Mouse (Mus musculus): ENCODE measurements around the gene Tcte1. TPM values are rescaled to one million over a fixed set of nuclear protein-coding genes. Genes with fewer than 3 reads are reported as not detected.

Tcte1 gene
- polyA plus RNA-seq, 1 experiment from 2014 or later: 0.65 TPM

DNA sequence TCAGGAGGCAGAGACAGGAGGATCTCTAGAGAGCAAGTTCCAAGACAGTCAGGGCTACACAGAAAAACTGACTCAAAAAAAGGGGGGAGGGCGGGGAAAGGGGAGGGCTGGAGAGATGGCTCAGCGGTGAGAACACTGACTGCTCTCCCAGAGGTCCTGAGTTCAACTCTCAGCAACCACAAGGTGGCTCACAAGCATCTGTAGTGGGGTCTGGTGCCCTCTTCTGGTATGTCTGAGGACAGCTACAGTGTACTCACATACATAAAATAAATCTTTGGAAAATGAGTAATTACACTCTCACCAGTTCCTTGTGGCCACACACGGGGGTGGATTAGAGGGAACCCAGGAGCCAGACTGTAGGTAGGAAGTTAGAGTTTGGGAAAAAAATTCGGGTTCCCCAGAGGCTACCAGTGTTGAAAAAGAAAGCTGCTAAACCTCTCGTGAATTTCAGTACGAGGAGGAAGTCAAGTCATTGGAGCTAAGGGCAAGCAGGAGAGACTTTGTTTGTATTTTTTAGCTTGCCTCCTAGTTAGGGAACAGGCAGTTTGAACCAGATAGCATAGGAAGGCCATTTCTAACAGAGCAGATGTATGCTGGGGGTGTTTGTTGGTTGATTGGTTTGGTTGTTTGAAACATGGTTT lies 59.6 kb downstream of the Tcte1 start:
- WGBS: 65% methylated on average over 6 of the region's 6 CpGs
- no peak overlapping the region for H3K27ac ChIP-seq (ENCODE audit: low read length)
- no peak overlapping the region for H3K4me3 ChIP-seq (ENCODE audit: low read depth, low read length)
- H3K9me3 ChIP-seq (ENCODE audit: control insufficient read depth, low read depth, low read length): no peaks in the 10 kb centered on the region
- no peak overlapping the region for H3K4me2 ChIP-seq (replicated peaks; ENCODE audit: low read depth, low read length)
- H3K36me3 ChIP-seq (ENCODE audit: control insufficient read depth, insufficient read depth, low read length): no peaks in the 10 kb centered on the region; the same call in 1 of the 2 replicates
- H3K27me3 ChIP-seq (ENCODE audit: control insufficient read depth, insufficient read depth, low read length): no peaks in the 10 kb centered on the region
- no peak for ATAC-seq (ENCODE audit: insufficient number of reproducible peaks, insufficient read depth, low FRiP score, low read depth)
- peaks cover 33% of the 10 kb centered on the region for H3K4me1 ChIP-seq (ENCODE audit: control insufficient read depth, insufficient read depth, low read length)
- no peak overlapping the region for H3K9ac ChIP-seq (replicated peaks; ENCODE audit: low read depth, low read length)

DNA sequence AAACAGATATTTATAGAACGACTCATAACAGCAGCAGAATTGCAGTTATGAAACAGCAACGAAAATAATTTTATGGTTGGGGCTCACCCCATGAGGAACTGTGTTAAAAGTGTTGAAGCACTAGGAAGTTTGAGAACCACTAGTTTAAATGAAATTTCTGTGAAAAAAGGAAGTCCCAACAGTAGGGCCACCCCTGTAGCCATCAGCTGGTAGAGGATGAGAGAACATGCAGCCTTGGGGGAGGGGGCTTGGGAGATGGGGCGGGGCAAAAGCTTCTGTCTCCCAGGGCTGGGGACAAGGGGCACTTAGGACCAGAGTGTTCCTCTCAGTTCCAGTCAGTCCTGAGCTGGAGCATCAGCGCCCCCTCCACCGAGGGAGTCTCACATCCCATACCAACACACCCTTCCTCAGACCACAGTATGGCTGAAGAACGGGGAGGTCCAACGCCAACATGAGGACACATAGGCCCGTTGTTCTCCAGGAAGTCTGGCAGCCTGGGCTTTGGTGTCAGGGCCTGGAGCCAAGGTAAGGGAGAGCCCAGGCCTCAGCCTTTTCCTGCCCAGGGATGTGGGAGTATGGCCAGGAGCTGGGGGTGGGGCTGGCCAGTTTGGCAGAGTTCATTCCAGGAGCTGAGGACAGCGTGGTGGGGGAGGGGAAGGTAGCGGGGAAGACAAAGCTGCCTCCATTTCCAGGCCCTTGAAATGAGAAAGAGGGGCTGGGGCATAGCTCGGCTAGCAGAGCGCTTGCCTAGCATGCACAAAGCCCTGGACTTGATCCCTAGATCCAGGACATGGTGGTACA lies 61.1 kb downstream of the Tcte1 start:
- no peak overlapping the region for H3K9ac ChIP-seq (replicated peaks; ENCODE audit: low read depth, low read length)

DNA sequence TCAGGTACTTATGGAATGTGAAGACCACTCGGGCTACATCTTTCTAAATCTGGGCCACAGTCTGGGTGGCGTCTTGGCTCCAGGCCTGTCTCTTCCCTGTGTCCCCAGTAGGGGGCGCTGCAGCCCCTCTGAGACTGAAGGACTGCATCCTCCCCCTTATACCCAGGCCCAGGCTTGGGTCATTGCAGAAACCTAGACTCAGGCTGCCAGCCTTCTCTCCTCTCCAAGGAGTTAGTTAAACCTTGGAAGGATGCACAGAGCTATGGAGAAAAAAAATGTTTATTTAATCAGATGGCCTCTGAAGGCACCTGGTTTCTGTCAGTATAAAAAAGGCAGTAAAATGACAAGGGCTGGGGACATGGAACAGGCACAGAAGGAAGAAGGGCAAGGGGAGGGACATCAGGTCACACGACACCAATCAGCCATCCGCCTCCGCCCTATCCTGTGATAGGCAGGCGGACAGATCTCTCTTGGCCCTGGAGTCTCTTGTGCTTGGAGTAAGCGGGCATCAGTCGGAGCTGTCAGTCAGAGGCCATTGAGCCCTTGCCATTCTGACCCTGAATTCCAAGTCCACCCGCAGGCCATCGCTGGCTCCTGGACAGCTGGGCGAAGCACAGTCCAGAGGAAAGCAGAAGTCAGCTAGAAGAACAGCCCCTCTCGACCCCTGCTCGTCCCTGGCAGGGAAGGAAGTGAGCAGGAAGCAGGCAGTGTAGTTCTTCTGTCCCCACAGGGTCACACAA lies 61.9 kb downstream of the Tcte1 start:
- Histone ChIP-seq H3K4me1 (ENCODE audit: control insufficient read depth, insufficient read depth, low read length) (peaks cover 29% of the 10 kb centered on the region), H3K4me3 (ENCODE audit: low read depth, low read length) (no peak overlapping the region), H3K9me3 (ENCODE audit: control insufficient read depth, low read depth, low read length) (no peaks in the 10 kb centered on the region), H3K9ac (replicated peaks; ENCODE audit: low read depth, low read length) (no peak overlapping the region), H3K36me3 (ENCODE audit: control insufficient read depth, insufficient read depth, low read length) (no peaks in the 10 kb centered on the region; the same call in 1 of the 2 replicates), H3K4me2 (replicated peaks; ENCODE audit: low read depth, low read length) (no peak overlapping the region), H3K27me3 (ENCODE audit: control insufficient read depth, insufficient read depth, low read length) (no peaks in the 10 kb centered on the region), H3K27ac (ENCODE audit: low read length) (peak overlapping the region; percentile 80)
- ATAC-seq (ENCODE audit: insufficient number of reproducible peaks, insufficient read depth, low FRiP score, low read depth): peak; percentile 60; the same call in 1 of the 2 replicates
- WGBS: 29% methylated on average over 14 of the region's 14 CpGs

More for the DNA sequence above, 61.1 kb downstream of the Tcte1 start:
- Histone ChIP-seq H3K27me3 (ENCODE audit: control insufficient read depth, insufficient read depth, low read length) (no peaks in the 10 kb centered on the region), H3K4me1 (ENCODE audit: control insufficient read depth, insufficient read depth, low read length) (peaks cover 29% of the 10 kb centered on the region), H3K4me2 (replicated peaks; ENCODE audit: low read depth, low read length) (no peak overlapping the region), H3K27ac (ENCODE audit: low read length) (peak overlapping the region; percentile 80), H3K36me3 (ENCODE audit: control insufficient read depth, insufficient read depth, low read length) (no peaks in the 10 kb centered on the region; the same call in 1 of the 2 replicates), H3K4me3 (ENCODE audit: low read depth, low read length) (no peak overlapping the region), H3K9me3 (ENCODE audit: control insufficient read depth, low read depth, low read length) (no peaks in the 10 kb centered on the region)
- peak; percentile 10; the same call in 1 of the 2 replicates for ATAC-seq (ENCODE audit: insufficient number of reproducible peaks, insufficient read depth, low FRiP score, low read depth)
- WGBS: 40% methylated on average over 12 of the region's 12 CpGs

DNA sequence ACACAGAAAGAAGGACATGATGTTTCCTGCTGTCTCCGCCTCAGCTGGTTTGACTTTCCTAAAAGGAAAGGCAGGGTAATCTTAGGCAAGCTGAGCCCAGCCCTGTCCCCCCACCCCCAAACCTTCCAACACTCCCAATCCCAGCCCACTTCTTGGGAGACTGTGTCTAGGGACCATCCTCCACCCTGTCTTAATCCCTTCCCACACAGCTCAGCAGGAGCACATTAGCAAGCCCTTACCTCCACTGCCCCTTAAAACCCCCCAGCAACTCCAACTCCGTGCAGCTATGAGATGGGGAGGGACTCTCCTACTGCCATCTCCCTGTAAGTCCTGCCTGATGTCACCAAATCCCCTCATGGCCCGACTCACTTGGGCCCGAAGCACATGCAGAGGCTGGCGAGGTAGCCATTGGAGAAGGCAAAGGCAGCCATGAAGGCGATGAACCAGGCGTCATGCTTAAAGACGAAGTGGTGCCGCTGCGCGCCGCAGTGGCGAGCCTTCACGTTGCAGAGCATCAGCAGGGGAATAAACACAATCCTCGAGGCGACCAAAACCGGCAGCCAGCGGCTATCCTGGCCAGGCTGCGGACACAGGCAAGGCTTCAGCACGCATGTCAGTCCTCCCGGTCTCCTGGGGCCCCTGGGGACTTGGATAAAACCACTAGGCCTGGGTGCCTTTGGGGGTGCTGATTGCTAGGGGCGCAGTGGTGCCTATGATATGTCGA lies 62.7 kb downstream of the Tcte1 start:
- Histone ChIP-seq H3K9ac (replicated peaks; ENCODE audit: low read depth, low read length) (no peak overlapping the region), H3K4me2 (replicated peaks; ENCODE audit: low read depth, low read length) (no peak overlapping the region)
- 65% methylated on average over 23 of the region's 23 CpGs for WGBS

DNA sequence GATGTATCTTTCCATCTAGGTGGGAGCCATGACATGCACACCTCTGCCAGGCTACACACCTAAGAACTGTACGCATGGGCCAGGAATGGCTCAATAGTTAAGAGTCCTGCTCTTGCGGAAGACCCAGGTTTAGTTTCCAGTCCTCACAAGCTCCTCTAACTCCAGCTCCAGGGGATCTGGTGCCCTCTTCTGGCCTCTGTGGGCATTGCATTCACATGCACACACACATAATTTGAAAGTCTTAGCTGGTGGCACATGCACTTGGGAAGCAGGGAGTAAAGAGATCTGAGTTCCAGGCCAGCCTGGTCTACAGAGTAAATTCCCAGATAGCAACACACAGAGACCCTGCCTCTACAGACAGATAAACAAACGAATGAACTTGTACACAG lies 63.2 kb downstream of the Tcte1 start:
- Histone ChIP-seq H3K9ac (replicated peaks; ENCODE audit: low read depth, low read length) (no peak overlapping the region), H3K4me2 (replicated peaks; ENCODE audit: low read depth, low read length) (no peak overlapping the region), H3K36me3 (ENCODE audit: control insufficient read depth, insufficient read depth, low read length) (no peaks in the 10 kb centered on the region; the same call in 1 of the 2 replicates), H3K4me3 (ENCODE audit: low read depth, low read length) (no peak overlapping the region), H3K9me3 (ENCODE audit: control insufficient read depth, low read depth, low read length) (no peaks in the 10 kb centered on the region), H3K27ac (ENCODE audit: low read length) (peak overlapping the region; percentile 80; the same call in 1 of the 2 replicates), H3K27me3 (ENCODE audit: control insufficient read depth, insufficient read depth, low read length) (no peaks in the 10 kb centered on the region), H3K4me1 (ENCODE audit: control insufficient read depth, insufficient read depth, low read length) (peaks cover 24% of the 10 kb centered on the region)
- ATAC-seq (ENCODE audit: insufficient number of reproducible peaks, insufficient read depth, low FRiP score, low read depth): no peak
- WGBS: 95% methylated on average over 3 of the region's 3 CpGs

More for the DNA sequence above, 62.7 kb downstream of the Tcte1 start:
- no peak overlapping the region for H3K4me3 ChIP-seq (ENCODE audit: low read depth, low read length)
- H3K27ac ChIP-seq (ENCODE audit: low read length): peak overlapping the region; percentile 80
- H3K27me3 ChIP-seq (ENCODE audit: control insufficient read depth, insufficient read depth, low read length): no peaks in the 10 kb centered on the region
- no peaks in the 10 kb centered on the region for H3K9me3 ChIP-seq (ENCODE audit: control insufficient read depth, low read depth, low read length)
- ATAC-seq (ENCODE audit: insufficient number of reproducible peaks, insufficient read depth, low FRiP score, low read depth): no peak
- no peaks in the 10 kb centered on the region; the same call in 1 of the 2 replicates for H3K36me3 ChIP-seq (ENCODE audit: control insufficient read depth, insufficient read depth, low read length)
- peaks cover 28% of the 10 kb centered on the region for H3K4me1 ChIP-seq (ENCODE audit: control insufficient read depth, insufficient read depth, low read length)

DNA sequence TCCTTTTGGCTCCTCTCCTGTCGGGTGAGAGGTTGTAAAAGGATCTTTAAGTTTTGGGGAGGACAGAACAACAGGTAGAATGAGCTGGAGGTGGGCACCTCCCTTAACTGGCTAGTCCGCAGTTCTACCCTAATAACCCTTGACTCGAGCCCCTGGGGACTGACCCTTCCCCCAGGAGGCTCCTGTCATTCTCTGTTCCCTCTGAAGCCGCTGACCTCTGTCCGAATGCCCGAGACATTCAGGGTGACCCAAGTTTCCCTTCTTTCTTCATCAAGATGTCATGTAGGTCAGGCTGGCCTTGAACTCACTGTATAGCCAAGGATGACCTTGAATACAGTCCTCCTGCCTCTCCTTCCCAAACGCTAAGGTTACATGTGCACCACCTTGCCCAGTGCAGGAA lies 65.1 kb downstream of the Tcte1 start:
- ATAC-seq (ENCODE audit: insufficient number of reproducible peaks, insufficient read depth, low FRiP score, low read depth): no peak
- peaks cover 37% of the 10 kb centered on the region for H3K4me1 ChIP-seq (ENCODE audit: control insufficient read depth, insufficient read depth, low read length)
- no peak overlapping the region for H3K4me3 ChIP-seq (ENCODE audit: low read depth, low read length)
- no peak overlapping the region for H3K27ac ChIP-seq (ENCODE audit: low read length)
- 88% methylated on average over 7 of the region's 7 CpGs for WGBS
- H3K27me3 ChIP-seq (ENCODE audit: control insufficient read depth, insufficient read depth, low read length): no peaks in the 10 kb centered on the region
- H3K9ac ChIP-seq (replicated peaks; ENCODE audit: low read depth, low read length): no peak overlapping the region
- H3K9me3 ChIP-seq (ENCODE audit: control insufficient read depth, low read depth, low read length): no peaks in the 10 kb centered on the region
- H3K36me3 ChIP-seq (ENCODE audit: control insufficient read depth, insufficient read depth, low read length): no peaks in the 10 kb centered on the region; the same call in 1 of the 2 replicates
- H3K4me2 ChIP-seq (replicated peaks; ENCODE audit: low read depth, low read length): no peak overlapping the region

DNA sequence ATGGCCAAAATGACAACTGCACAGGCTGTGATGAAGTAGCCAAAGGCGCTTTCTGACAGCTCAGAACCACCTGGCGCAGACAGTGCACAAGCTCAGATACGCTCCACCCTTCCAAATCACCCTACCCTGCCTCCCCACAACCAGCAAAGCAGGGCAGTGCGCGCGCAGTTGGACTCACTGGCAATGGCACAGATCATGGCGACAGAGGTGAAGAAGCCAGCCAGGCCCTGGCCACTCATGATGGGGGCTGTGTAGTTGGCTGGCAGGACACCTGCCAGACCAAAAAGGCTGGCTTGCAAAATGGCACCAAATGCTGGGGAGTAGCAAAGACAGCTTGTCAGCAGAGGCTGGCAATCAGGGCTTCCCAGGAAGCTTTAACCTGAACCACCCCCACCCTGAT lies 66.0 kb downstream of the Tcte1 start:
- Histone ChIP-seq H3K4me1 (ENCODE audit: control insufficient read depth, insufficient read depth, low read length) (peaks cover 42% of the 10 kb centered on the region), H3K27ac (ENCODE audit: low read length) (no peak overlapping the region), H3K9me3 (ENCODE audit: control insufficient read depth, low read depth, low read length) (no peaks in the 10 kb centered on the region), H3K9ac (replicated peaks; ENCODE audit: low read depth, low read length) (no peak overlapping the region), H3K36me3 (ENCODE audit: control insufficient read depth, insufficient read depth, low read length) (no peaks in the 10 kb centered on the region; the same call in 1 of the 2 replicates), H3K4me3 (ENCODE audit: low read depth, low read length) (no peak overlapping the region), H3K4me2 (replicated peaks; ENCODE audit: low read depth, low read length) (no peak overlapping the region), H3K27me3 (ENCODE audit: control insufficient read depth, insufficient read depth, low read length) (no peaks in the 10 kb centered on the region)
- WGBS: 97% methylated on average over 7 of the region's 7 CpGs
- no peak for ATAC-seq (ENCODE audit: insufficient number of reproducible peaks, insufficient read depth, low FRiP score, low read depth)

DNA sequence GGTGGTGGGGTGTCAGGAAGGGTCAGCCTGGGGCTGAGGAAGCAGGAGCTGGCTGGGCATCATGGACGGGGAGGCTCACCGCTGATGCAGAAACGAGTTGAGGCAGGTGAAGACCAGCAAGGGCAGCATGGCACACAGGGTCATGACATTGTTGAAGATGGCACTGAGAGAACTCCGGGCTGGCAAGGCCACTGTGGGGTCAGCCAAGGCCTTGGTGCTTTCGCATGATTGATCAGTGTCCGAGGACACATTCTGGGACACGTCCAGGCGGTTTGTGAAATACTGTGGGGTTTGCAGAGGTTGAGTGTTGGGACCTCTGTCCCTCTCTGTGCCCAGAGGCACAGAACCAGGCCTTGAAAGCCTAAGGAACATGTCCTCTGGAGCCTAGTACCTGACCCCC lies 66.6 kb downstream of the Tcte1 start:
- Histone ChIP-seq H3K9ac (replicated peaks; ENCODE audit: low read depth, low read length) (no peak overlapping the region), H3K4me2 (replicated peaks; ENCODE audit: low read depth, low read length) (no peak overlapping the region), H3K27me3 (ENCODE audit: control insufficient read depth, insufficient read depth, low read length) (no peaks in the 10 kb centered on the region), H3K4me1 (ENCODE audit: control insufficient read depth, insufficient read depth, low read length) (peaks cover 42% of the 10 kb centered on the region), H3K4me3 (ENCODE audit: low read depth, low read length) (no peak overlapping the region), H3K27ac (ENCODE audit: low read length) (no peak overlapping the region), H3K36me3 (ENCODE audit: control insufficient read depth, insufficient read depth, low read length) (no peaks in the 10 kb centered on the region; the same call in 1 of the 2 replicates), H3K9me3 (ENCODE audit: control insufficient read depth, low read depth, low read length) (no peaks in the 10 kb centered on the region)
- ATAC-seq (ENCODE audit: insufficient number of reproducible peaks, insufficient read depth, low FRiP score, low read depth): no peak
- 93% methylated on average over 8 of the region's 8 CpGs for WGBS

All from stomach, embryonic 14.5 days (tissue).